Mouse (Mus musculus) heart, embryonic 15.5 days (tissue): Measurements from ENCODE around the gene R3hdm2. TPM values are rescaled to one million over a fixed set of nuclear protein-coding genes. Genes with fewer than 3 reads are reported as not detected.

Experiments used
- ATAC-seq: fragments of 200-750 bp; cut with Nextera tagmentation; replicated peaks from 2 replicates; pipeline ENCODE4 v1.8.0; 2017; ENCODE audit warnings: low read depth, moderate TSS enrichment; ENCODE audit not compliant: insufficient number of reproducible peaks, insufficient read depth, low FRiP score
- H3K27ac ChIP-seq: fragments of 300-500 bp; sonication (generic); 2 replicates; pipeline ENCODE4 v1.5.1; 2015; ENCODE audit warnings: mild to moderate bottlenecking, inconsistent platforms
- H3K27me3 ChIP-seq: fragments of 300-500 bp; sonication (generic); 2 replicates; pipeline ENCODE4 v1.6.1; 2015; ENCODE audit warnings: inconsistent platforms
- H3K36me3 ChIP-seq: fragments of 300-500 bp; sonication (generic); 2 replicates; pipeline ENCODE4 v1.6.1; 2015; ENCODE audit warnings: mild to moderate bottlenecking, inconsistent platforms
- H3K4me1 ChIP-seq: fragments of 300-500 bp; sonication (generic); replicated peaks from 2 replicates; pipeline ENCODE4 v1.6.1; 2015; ENCODE audit warnings: inconsistent platforms
- H3K4me2 ChIP-seq: fragments of 300-500 bp; sonication (generic); 2 replicates; pipeline ENCODE4 v1.6.1; 2015; ENCODE audit warnings: inconsistent platforms, mild to moderate bottlenecking, moderate library complexity
- H3K4me3 ChIP-seq: fragments of 300-500 bp; sonication (generic); 2 replicates; pipeline ENCODE4 v1.5.1; 2015; ENCODE audit warnings: mild to moderate bottlenecking, inconsistent platforms
- H3K9ac ChIP-seq: fragments of 300-500 bp; sonication (generic); 2 replicates; pipeline ENCODE4 v1.6.1; 2015; ENCODE audit warnings: mild to moderate bottlenecking, inconsistent platforms
- H3K9me3 ChIP-seq: fragments of 300-500 bp; sonication (generic); replicated peaks from 2 replicates; pipeline ENCODE4 v1.6.1; 2016; ENCODE audit warnings: inconsistent platforms
- WGBS: fragments of 180-500 bp; shearing (Covaris S2); methylation state at CpG from one replicate; pipeline ENCODE4 v1.1.7; 2015; ENCODE audit warnings: mixed read lengths; 5-methylcytosine and 5-hydroxymethylcytosine counted together
- polyA plus RNA-seq: library from polyadenylated mRNA; unstranded; fragments of >200 nt; fragmentation: Nextera tagmentation; extraction: Ambion mirVana; gene quantifications from 2 replicates; pipeline ENCODE4 v1.2.1, GENCODE M21; 2015

R3hdm2 gene
- polyA plus RNA-seq, 1 experiment from 2014 or later, result 30.9 TPM

DNA sequence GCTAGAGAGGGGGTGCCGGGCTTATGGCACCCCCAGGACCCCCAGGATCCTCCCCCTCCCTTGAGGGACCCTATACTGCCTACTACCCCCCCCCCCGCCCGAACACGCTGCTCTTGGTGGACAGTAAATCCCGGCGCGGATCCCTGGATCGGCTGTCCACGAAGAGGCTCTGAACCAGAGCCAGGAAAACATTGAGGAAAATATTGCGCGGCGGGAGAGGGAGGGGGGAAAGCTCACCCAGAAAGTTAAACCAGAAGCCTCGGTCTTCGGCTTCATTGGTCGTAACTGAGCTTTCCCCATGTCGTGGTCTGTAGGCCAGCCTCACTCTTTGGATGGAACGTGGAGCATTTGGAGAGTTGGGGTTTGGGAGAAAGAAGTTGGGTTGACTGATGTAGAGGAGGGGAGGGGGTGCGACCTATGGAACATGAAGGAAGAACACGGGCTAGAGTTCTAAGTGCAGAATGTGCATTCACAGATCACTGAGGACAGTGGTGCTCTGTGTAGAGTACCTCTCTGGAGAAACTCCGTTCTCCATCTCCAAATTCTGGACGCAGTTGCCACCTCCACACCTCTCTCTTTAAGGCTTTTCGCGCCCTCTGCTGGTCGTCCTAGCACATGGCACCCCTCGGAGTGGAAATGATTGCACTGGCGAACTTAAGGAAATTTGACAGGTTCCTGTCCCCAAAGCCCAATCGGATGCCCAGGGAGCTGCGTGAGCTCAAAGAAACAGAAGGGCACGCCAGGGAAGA lies 38.1 kb upstream of the R3hdm2 start, which contains the start of gene Gli1:
Gli1 (minus strand) TSS at position 84 of the 749 bp plus-strand sequence.
- ATAC-seq, result peak; percentile 35; the same call in 1 of the 2 replicates

DNA sequence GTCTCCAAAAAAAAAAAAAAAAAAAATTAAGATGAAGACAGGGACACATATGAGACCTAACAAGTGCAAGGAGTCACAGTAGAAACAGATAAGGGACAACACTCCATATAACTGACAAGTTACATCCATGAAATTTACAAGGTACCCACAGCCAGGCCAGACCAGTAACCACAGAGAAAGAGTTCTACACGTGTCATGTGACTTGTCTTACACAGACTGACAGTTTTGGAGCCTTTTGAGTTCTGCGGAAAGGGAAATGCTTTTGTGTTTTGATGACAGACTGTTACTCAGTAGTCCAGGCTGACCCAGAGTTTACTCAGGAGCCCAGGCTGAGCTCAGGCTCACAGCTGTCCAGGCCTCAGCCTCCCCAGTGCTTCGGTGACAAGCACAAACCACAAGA lies 37.1 kb upstream of the R3hdm2 start:
- Histone ChIP-seq H3K27ac (no peak overlapping the region), H3K9ac (no peak overlapping the region), H3K4me3 (no peak overlapping the region), H3K27me3 (peaks cover 28% of the 10 kb centered on the region), H3K4me1 (peaks cover 36% of the 10 kb centered on the region), H3K9me3 (no peaks in the 10 kb centered on the region), H3K36me3 (no peaks in the 10 kb centered on the region), H3K4me2 (no peak overlapping the region)
- 68% methylated on average over 3 of the region's 3 CpGs for WGBS
- no peak for ATAC-seq

More for the DNA sequence above, 38.1 kb upstream of the R3hdm2 start, which contains the start of gene Gli1:
- peak within 1 kb of the TSS; percentile 59 for H3K4me3 ChIP-seq
- H3K4me2 ChIP-seq, result peak within 1 kb of the TSS; percentile 98
- H3K27me3 ChIP-seq, result peaks cover 35% of the 10 kb centered on the region
- 0 out of 2 replicates have a peak within 1 kb of the TSS, but pooled peaks have one; percentile 1 for H3K27ac ChIP-seq
- no peaks in the 10 kb centered on the region for H3K9me3 ChIP-seq
- under 1% methylated on average over 29 of the region's 29 CpGs for WGBS
- H3K4me1 ChIP-seq, result peaks cover 36% of the 10 kb centered on the region
- no peaks in the 10 kb centered on the region for H3K36me3 ChIP-seq
- 0 out of 2 replicates have a peak within 1 kb of the TSS, but pooled peaks have one; percentile 22 for H3K9ac ChIP-seq

DNA sequence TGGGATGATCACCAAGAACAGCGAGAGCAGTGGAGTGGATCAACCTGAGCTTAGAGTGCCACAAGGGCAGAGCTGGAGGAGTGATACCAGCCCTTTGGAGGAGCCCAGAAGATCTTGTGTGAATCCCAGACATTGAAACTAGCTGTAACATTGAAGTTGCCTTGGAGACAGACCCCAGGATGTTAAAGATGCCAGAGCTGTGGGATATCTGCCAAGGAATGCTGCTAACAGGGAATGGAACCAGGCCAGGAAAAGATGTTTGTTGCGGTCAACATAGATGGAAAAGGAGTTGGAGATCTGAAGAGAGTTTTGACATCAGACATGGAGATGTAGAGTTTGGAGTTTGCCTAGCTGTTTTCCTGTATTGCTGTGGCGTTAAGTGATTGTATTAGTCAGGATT lies 34.0 kb upstream of the R3hdm2 start:
- no peak for ATAC-seq
- WGBS, result 63% methylated on average over 3 of the region's 3 CpGs
- no peaks in the 10 kb centered on the region for H3K9me3 ChIP-seq
- no peak overlapping the region for H3K4me2 ChIP-seq
- no peak overlapping the region for H3K27ac ChIP-seq
- no peak overlapping the region for H3K4me3 ChIP-seq
- no peaks in the 10 kb centered on the region for H3K36me3 ChIP-seq
- no peak overlapping the region for H3K9ac ChIP-seq
- peaks cover 10% of the 10 kb centered on the region for H3K27me3 ChIP-seq
- H3K4me1 ChIP-seq, result peaks cover 23% of the 10 kb centered on the region

DNA sequence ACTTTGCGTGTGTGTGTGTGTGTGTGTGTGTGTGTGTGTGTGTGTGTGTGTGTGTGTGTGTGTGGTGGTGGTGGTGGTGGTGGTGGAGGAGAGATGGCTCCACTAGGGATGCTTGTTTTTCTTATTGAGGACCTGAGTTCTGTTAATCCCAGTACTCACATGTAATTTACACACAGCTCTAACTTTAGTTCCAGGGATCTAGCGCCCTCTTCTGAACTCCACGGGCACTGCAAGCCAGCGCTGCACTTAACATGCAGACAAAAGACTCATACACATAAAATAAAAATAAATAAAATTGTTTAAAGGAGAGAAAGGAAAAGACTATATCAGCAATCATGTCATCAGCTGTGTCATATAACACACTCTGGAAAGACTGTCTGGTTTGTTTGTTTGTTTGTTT lies 31.2 kb upstream of the R3hdm2 start:
- Histone ChIP-seq H3K9me3 (no peaks in the 10 kb centered on the region), H3K9ac (no peak overlapping the region), H3K4me1 (peaks cover 10% of the 10 kb centered on the region), H3K27me3 (no peaks in the 10 kb centered on the region), H3K4me2 (no peak overlapping the region), H3K27ac (no peak overlapping the region), H3K36me3 (no peaks in the 10 kb centered on the region), H3K4me3 (no peak overlapping the region)
- no peak for ATAC-seq
- 65% methylated on average over 4 of the region's 4 CpGs for WGBS

DNA sequence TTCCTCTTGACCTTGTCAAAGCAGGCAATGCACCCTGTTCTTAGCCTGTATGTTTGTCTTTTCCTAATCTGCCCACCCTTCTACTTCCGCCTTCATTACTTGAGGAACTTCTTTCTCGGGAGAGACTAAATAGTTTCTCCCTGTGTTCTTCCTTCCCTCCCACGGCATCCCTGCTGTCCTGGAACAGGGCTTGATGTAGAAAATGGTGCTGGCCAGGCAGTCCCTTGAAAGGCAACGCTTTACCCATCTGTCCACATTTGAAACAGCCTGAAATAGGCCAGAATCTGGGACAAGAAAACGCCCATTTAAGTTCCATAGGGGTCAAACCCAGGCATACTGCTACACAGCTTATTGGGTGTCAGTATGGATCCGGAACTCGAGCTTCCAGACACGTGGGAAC lies 30.3 kb upstream of the R3hdm2 start:
- Histone ChIP-seq H3K27me3 (no peaks in the 10 kb centered on the region), H3K4me3 (no peak overlapping the region), H3K9ac (no peak overlapping the region), H3K36me3 (no peaks in the 10 kb centered on the region), H3K27ac (no peak overlapping the region), H3K4me1 (peaks cover 10% of the 10 kb centered on the region), H3K9me3 (no peaks in the 10 kb centered on the region), H3K4me2 (no peak overlapping the region)
- no peak for ATAC-seq
- 69% methylated on average over 8 of the region's 8 CpGs for WGBS

DNA sequence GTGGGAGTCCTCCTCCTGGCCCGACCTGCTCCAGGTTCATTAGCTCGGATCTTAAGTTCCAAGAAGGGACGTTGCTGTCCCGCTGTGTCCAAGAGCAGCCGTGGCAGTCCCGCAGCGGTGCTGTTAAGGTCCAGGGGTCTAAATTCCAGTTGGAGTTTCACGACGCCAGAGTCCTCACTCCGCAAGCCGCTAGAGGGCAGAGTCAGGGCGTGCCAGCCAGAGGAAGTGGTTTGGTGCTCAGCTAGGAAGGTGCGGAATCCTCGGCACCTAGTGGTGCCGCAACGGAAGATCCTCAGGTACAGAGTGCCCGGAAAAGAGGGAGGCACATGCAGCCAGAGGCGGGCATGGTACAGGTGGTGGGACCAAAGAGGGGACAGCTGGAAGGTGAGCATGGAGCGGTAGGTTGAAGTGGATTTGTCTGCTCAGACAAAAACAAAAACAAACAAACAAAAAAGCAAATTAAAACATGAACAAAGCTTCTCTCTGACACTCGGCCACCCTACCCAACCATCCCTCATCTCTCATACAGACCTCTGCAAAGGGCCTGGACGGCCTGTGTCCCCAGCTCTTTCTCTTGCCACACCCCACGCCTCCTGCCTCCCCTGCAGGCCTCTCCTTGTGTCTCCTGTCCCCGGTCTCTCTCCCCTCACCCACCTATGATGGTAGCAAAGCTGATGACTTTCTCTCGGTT lies 29.4 kb upstream of the R3hdm2 start:
- ATAC-seq, result no peak; the same call in 1 of the 2 replicates
- Histone ChIP-seq H3K27me3 (no peaks in the 10 kb centered on the region), H3K9me3 (no peaks in the 10 kb centered on the region), H3K9ac (peak overlapping the region; percentile 36; the same call in 1 of the 2 replicates), H3K36me3 (no peaks in the 10 kb centered on the region), H3K4me2 (peak overlapping the region; percentile 60), H3K27ac (no peak overlapping the region), H3K4me1 (peaks cover 10% of the 10 kb centered on the region), H3K4me3 (peak overlapping the region; percentile 32)
- WGBS, result 11% methylated on average over 24 of the region's 24 CpGs

DNA sequence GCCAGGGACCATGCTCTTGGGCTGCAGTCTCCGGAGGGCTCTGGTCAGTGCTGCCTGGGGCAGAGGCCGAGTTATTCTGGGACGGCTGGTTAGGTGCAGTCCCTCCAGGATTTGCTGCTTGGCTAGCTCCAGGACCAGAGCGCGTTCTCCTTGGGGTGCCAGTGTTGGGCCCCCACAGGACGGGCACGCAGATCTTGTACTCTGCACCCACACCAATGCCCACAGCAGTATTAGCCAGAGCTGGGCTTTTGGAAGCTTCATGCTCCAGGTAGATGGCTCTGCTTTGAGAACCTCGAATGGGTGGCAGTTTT lies 28.9 kb upstream of the R3hdm2 start:
- ATAC-seq, result no peak
- Histone ChIP-seq H3K9me3 (no peaks in the 10 kb centered on the region), H3K4me1 (peaks cover 10% of the 10 kb centered on the region), H3K9ac (no peak overlapping the region), H3K4me3 (no peak overlapping the region), H3K27ac (no peak overlapping the region), H3K27me3 (no peaks in the 10 kb centered on the region), H3K36me3 (no peaks in the 10 kb centered on the region), H3K4me2 (peak overlapping the region; percentile 60; the same call in 1 of the 2 replicates)
- WGBS, result 76% methylated on average over 8 of the region's 8 CpGs

DNA sequence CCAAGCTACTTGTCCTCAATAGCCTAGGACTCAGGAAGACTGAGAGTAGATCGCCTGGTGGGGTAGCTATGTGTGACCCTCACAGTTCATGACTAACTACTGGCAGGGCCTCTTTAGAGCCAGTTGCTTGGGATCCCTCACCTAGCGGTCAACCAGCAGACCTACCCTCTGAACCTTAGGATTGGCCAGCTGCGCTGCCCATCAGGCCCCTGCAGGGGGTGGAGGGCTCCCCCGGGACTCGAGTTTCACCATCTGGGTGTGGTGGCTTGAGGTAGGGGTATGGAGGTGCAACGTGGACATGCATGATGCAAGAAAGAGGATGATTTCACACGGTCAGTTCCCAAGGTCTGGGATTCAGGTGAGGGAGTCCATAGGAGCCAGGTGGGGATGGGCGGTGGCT lies 28.4 kb upstream of the R3hdm2 start:
- Histone ChIP-seq H3K4me3 (no peak overlapping the region), H3K9me3 (no peaks in the 10 kb centered on the region), H3K4me2 (no peak overlapping the region), H3K9ac (no peak overlapping the region), H3K4me1 (peaks cover 10% of the 10 kb centered on the region), H3K36me3 (no peaks in the 10 kb centered on the region), H3K27me3 (no peaks in the 10 kb centered on the region), H3K27ac (no peak overlapping the region)
- ATAC-seq, result no peak
- 61% methylated on average over 8 of the region's 8 CpGs for WGBS

DNA sequence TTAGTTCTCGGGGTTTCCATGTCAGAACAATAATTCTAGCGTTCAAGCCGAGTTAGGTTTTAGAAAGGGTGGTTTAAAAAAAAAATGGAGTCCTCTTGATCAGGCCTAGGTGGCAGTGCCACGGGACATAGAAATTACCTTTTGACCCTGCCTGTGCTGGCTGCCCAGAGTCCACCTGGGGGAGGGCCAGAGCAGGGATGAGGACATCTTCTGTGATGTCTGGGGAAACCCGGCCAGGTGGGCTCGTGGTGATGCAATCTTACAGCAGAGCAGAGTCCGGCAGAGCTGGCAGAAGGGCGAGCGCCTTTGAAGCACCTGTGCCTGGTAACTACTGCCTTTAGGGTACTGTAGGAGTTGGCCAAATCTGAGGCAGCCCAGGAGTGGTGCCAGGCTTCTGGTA lies 27.9 kb upstream of the R3hdm2 start:
- H3K4me2 ChIP-seq, result no peak overlapping the region
- H3K4me3 ChIP-seq, result no peak overlapping the region
- 84% methylated on average over 9 of the region's 9 CpGs for WGBS
- H3K27me3 ChIP-seq, result no peaks in the 10 kb centered on the region
- H3K9ac ChIP-seq, result no peak overlapping the region
- H3K9me3 ChIP-seq, result no peaks in the 10 kb centered on the region
- no peaks in the 10 kb centered on the region for H3K36me3 ChIP-seq
- H3K27ac ChIP-seq, result no peak overlapping the region
- no peak for ATAC-seq
- H3K4me1 ChIP-seq, result peaks cover 10% of the 10 kb centered on the region

DNA sequence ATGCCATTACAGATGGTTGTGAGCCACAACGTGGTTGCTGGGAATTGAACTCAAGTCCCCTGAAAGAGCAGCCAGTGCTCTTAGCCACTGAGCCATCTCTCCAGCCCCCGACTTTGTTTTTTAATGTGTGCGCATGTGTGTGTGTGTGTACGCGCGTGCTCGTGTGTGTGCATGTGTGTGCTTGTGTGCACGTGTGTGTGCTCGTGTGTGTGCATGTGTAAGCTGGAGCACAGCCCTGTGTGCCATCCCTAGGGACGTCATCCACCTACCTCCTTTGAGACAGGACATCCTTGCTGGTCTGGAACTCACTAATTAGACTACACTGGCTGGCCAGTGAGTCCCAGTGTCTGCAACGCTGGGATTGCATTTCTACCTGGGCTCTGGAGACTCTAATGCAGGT lies 27.4 kb upstream of the R3hdm2 start:
- H3K27me3 ChIP-seq, result no peaks in the 10 kb centered on the region
- H3K9me3 ChIP-seq, result no peaks in the 10 kb centered on the region
- no peaks in the 10 kb centered on the region for H3K36me3 ChIP-seq
- no peak for ATAC-seq
- no peak overlapping the region for H3K4me2 ChIP-seq
- WGBS, result 85% methylated on average over 11 of the region's 11 CpGs
- peaks cover 10% of the 10 kb centered on the region for H3K4me1 ChIP-seq
- no peak overlapping the region for H3K4me3 ChIP-seq
- no peak overlapping the region for H3K27ac ChIP-seq
- H3K9ac ChIP-seq, result no peak overlapping the region

DNA sequence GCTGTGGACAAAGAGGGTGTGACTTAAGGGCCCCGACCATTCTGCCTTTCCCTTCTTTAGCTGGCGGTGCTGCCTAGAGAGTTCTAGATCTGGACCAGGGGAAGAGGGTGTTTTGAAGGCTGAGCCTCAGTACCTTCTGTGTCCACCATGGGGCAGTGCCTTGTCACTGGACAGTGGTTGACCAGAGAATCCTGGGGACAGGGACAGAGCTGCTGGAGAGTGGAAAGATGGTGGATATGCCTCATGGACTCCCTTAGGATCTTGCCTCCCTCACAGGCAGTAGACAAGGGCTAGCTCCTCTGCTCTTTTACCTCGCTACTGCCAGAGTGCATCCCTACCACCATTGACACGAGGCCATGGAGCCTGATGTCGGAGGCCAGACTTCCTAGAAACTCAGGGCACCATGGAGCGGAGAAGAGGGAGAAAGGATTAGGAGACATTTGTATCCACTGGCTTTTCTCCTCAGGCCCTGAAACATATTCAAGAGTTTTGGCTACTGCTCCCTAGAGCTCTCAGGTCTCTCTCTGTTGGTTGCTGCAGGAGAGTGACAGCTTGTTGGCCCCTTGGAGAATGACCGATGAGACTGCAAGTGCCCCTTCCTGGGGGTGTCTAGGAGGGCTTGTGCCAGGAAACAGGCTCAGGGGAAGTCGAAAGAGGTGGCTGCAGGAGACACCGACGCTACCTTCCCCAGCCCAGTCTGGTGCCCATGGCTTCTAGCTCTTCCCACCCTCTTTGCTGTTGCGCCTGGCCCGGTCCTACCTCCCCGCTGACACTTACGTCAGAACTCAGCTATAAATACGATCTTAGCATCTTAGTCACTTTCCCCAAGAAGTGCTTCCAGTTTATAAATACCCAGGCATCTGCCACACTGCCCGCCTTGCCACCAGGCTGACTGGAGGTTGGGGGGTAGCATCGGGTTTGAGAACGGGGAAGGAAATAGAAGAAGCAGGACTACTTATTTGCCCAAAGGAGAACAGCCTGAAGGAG lies 25.9 kb upstream of the R3hdm2 start, which contains the start of gene Inhbe:
Inhbe (minus strand) TSS at position 503 of the 987 bp plus-strand sequence.
- 62% methylated on average over 18 of the region's 18 CpGs for WGBS
- 0 out of 2 replicates have a peak within 1 kb of the TSS, but pooled peaks have one; percentile 21 for H3K27ac ChIP-seq
- H3K4me1 ChIP-seq, result peaks cover 10% of the 10 kb centered on the region
- no peak for ATAC-seq
- no peak within 1 kb of the TSS for H3K4me3 ChIP-seq
- no peaks in the 10 kb centered on the region for H3K27me3 ChIP-seq
- H3K4me2 ChIP-seq, result peak within 1 kb of the TSS; percentile 19
- H3K9ac ChIP-seq, result no peak within 1 kb of the TSS
- no peaks in the 10 kb centered on the region for H3K36me3 ChIP-seq
- no peaks in the 10 kb centered on the region for H3K9me3 ChIP-seq
